Mouse (Mus musculus): ENCODE results near the gene Ubqln4. TPM values are rescaled to one million over a fixed set of nuclear protein-coding genes. Genes with fewer than 3 reads are reported as not detected.
"Not testable (repeated sequence)": the region's sequence is repeated elsewhere in the genome, so short reads cannot be mapped to it uniquely, and the experiment has no call there.

The Ubqln4 gene
- polyA plus RNA-seq, 1 experiment from 2014 or later: 46.3 TPM

DNA sequence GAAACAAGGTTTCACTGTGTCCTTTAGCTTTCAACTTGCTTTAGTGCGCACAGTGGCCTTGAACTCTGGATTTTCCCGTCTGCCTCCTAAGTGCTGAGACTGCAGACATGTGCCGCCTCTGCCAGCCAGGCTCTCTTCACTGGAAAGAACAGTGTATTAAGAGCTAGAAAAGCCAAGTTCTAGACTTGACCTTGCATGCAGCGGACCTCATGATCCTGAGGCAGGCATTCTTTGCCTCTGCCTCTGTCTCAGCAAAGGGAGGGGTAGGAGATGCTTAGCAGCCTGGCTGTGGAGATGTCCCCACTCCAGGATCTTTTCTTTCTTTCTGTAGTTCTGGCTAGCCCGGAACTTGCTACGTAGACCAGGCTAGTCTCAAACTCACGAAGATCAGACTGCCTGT, 51.3 kb downstream of the Ubqln4 start:
- no peak overlapping the region for H3K9ac ChIP-seq (ENCODE audit: low read depth, low read length)
- no peak for DNase-seq (ENCODE audit: low spot score)
- WGBS: 87% methylated on average over 7 of the region's 7 CpGs
- no peaks in the 10 kb centered on the region for H3K9me3 ChIP-seq (ENCODE audit: control insufficient read depth, low read length)
- 0 out of 2 replicates have a peak, but pooled peaks cover 5% of the 10 kb centered on the region for H3K4me1 ChIP-seq (ENCODE audit: control insufficient read depth, insufficient read depth, low read length)
- no peaks in the 10 kb centered on the region for H3K27me3 ChIP-seq (replicated peaks; ENCODE audit: control insufficient read depth, insufficient read depth, low read length)
- ATAC-seq (ENCODE audit: low read depth): no peak
- H3K27ac ChIP-seq (replicated peaks; ENCODE audit: low read depth, low read length): no peak overlapping the region
- H3K36me3 ChIP-seq (ENCODE audit: control insufficient read depth, insufficient read depth, low read length): no peaks in the 10 kb centered on the region
- H3K4me2 ChIP-seq (ENCODE audit: low read depth, low read length): no peak overlapping the region
- H3K4me3 ChIP-seq (ENCODE audit: low read depth, low read length): no peak overlapping the region

DNA sequence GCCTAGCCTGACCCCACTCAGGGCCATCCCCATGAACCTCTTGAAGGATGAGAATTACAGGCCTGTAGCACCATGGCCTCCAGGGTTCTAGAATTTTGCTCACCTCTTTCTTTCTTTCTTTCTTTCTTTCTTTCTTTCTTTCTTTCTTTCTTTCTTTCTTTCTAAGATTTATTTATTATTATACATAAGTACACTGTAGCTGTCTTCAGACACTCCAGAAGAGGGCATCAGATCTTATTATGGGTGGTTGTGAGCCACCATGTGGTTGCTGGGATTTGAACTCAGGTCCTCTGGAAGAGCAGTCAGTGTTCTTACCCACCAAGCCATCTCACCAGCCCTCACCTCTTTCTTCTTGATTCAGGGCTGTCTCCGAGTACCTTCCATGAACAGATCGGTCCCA, 52.1 kb downstream of the Ubqln4 start, which contains the start of gene Arhgef2:
TSS of gene Arhgef2 (plus strand) at position 301 of the 400 bp plus-strand sequence.
- H3K27me3 ChIP-seq (replicated peaks; ENCODE audit: control insufficient read depth, insufficient read depth, low read length); H3K9ac ChIP-seq (ENCODE audit: low read depth, low read length); H3K27ac ChIP-seq (replicated peaks; ENCODE audit: low read depth, low read length); DNase-seq (ENCODE audit: low spot score); H3K36me3 ChIP-seq (ENCODE audit: control insufficient read depth, insufficient read depth, low read length); ATAC-seq (ENCODE audit: low read depth); H3K4me2 ChIP-seq (ENCODE audit: low read depth, low read length); H3K4me1 ChIP-seq (ENCODE audit: control insufficient read depth, insufficient read depth, low read length); H3K4me3 ChIP-seq (ENCODE audit: low read depth, low read length); H3K9me3 ChIP-seq (ENCODE audit: control insufficient read depth, low read length): not testable (repeated sequence)
- WGBS: 83% methylated on average over 2 of the region's 2 CpGs

DNA sequence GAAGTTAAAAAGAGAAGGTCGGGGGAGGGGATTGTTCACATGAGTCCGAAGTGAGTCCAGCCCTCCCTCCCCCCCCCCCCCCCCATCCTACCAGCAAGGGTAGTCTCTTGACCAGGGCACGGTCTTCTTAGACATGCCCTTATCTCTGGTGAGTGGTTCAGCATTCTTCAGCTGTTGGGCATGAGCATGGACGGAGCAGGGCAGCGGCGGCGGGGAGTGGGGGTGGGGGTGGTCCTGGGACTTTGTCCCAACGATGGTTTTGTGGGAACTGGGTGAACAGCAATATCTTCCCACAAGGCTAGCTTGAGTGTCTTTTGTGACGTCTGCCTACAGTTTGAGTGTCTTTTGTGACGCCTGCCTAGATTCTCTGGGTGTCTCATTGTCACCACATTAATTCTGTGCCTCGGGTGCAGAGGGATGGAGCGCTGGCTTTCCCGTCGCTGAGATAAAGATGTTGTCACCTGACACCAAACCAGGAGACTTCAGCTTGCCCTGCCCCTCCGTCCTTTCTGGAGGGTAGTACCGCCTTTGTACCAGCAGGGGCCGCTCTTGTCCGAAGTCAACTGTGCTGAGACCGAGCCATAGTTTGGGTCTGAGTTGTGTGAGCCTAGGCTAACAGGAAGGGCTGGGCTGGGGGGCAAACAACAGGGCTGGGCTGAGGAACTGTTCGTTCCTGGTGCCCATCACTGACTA, 53.7 kb downstream of the Ubqln4 start:
- ATAC-seq (ENCODE audit: low read depth): peak; percentile 93
- peak overlapping the region; percentile 53 for H3K9ac ChIP-seq (ENCODE audit: low read depth, low read length)

DNA sequence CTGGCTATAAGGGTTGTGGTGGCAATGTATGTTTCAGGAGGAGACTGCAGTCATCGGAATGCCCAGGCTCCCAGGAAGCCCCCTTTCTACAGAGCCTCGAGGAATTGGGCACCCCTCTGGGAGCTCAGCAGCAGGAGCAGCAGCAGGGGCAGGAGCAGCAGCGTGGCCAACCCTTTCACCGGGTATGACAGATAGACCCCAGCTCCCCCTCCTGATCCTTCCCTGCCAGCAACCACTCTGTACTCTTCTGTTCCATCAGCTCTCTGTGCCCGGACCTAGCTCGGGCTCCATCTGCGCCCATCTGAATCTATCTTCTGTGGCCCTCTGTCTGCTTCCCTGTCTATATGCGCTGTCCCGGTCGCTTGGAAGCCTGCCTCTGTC, 54.2 kb downstream of the Ubqln4 start:
- no peaks in the 10 kb centered on the region for H3K27me3 ChIP-seq (replicated peaks; ENCODE audit: control insufficient read depth, insufficient read depth, low read length)
- peak overlapping the region; percentile 53 for H3K9ac ChIP-seq (ENCODE audit: low read depth, low read length)
- H3K4me1 ChIP-seq (ENCODE audit: control insufficient read depth, insufficient read depth, low read length): 0 out of 2 replicates have a peak, but pooled peaks cover 5% of the 10 kb centered on the region
- H3K4me3 ChIP-seq (ENCODE audit: low read depth, low read length): peak overlapping the region; percentile 29
- H3K4me2 ChIP-seq (ENCODE audit: low read depth, low read length): peak overlapping the region; percentile 59
- H3K27ac ChIP-seq (replicated peaks; ENCODE audit: low read depth, low read length): no peak overlapping the region
- H3K9me3 ChIP-seq (ENCODE audit: control insufficient read depth, low read length): no peaks in the 10 kb centered on the region
- ATAC-seq (ENCODE audit: low read depth) (peak; percentile 45), DNase-seq (ENCODE audit: low spot score) (no peak)
- 30% methylated on average over 9 of the region's 10 CpGs for WGBS
- no peaks in the 10 kb centered on the region for H3K36me3 ChIP-seq (ENCODE audit: control insufficient read depth, insufficient read depth, low read length)

More for the DNA sequence above, 53.7 kb downstream of the Ubqln4 start:
- H3K27me3 ChIP-seq (replicated peaks; ENCODE audit: control insufficient read depth, insufficient read depth, low read length): no peaks in the 10 kb centered on the region
- DNase-seq (ENCODE audit: low spot score): peak; percentile 87
- no peaks in the 10 kb centered on the region for H3K36me3 ChIP-seq (ENCODE audit: control insufficient read depth, insufficient read depth, low read length)
- peak overlapping the region; percentile 59 for H3K4me2 ChIP-seq (ENCODE audit: low read depth, low read length)
- peak overlapping the region; percentile 29 for H3K4me3 ChIP-seq (ENCODE audit: low read depth, low read length)
- 0 out of 2 replicates have a peak, but pooled peaks cover 5% of the 10 kb centered on the region for H3K4me1 ChIP-seq (ENCODE audit: control insufficient read depth, insufficient read depth, low read length)
- no peak overlapping the region for H3K27ac ChIP-seq (replicated peaks; ENCODE audit: low read depth, low read length)
- H3K9me3 ChIP-seq (ENCODE audit: control insufficient read depth, low read length): no peaks in the 10 kb centered on the region
- WGBS: 0% methylated on average over 16 of the region's 20 CpGs

DNA sequence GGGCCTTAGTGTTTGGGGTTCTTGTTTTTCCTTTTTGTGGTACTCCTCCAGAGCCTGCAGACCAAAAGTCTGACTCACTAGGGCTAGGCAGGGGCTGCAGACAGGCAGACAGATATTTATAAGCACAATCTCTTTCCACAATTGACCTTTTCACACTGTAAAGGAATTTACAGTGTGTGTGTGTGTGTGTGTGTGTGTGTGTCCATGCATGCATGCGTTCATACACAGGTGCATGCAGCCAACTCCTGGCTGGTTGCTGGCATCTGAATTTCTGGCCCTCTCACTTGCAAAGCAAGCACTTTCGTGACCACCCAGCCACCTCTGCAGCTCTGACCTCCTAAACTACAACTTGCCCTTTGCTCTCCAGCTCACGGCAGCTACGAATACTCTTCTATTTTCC, 55.5 kb downstream of the Ubqln4 start:
- no peak overlapping the region for H3K4me3 ChIP-seq (ENCODE audit: low read depth, low read length)
- no peak overlapping the region for H3K9ac ChIP-seq (ENCODE audit: low read depth, low read length)
- ATAC-seq (ENCODE audit: low read depth) (no peak), DNase-seq (ENCODE audit: low spot score) (no peak)
- H3K27ac ChIP-seq (replicated peaks; ENCODE audit: low read depth, low read length): no peak overlapping the region
- H3K4me2 ChIP-seq (ENCODE audit: low read depth, low read length): no peak overlapping the region
- H3K4me1 ChIP-seq (ENCODE audit: control insufficient read depth, insufficient read depth, low read length): 0 out of 2 replicates have a peak, but pooled peaks cover 5% of the 10 kb centered on the region
- no peaks in the 10 kb centered on the region for H3K9me3 ChIP-seq (ENCODE audit: control insufficient read depth, low read length)
- H3K27me3 ChIP-seq (replicated peaks; ENCODE audit: control insufficient read depth, insufficient read depth, low read length): no peaks in the 10 kb centered on the region
- WGBS: 70% methylated on average over 4 of the region's 4 CpGs
- H3K36me3 ChIP-seq (ENCODE audit: control insufficient read depth, insufficient read depth, low read length): no peaks in the 10 kb centered on the region

DNA sequence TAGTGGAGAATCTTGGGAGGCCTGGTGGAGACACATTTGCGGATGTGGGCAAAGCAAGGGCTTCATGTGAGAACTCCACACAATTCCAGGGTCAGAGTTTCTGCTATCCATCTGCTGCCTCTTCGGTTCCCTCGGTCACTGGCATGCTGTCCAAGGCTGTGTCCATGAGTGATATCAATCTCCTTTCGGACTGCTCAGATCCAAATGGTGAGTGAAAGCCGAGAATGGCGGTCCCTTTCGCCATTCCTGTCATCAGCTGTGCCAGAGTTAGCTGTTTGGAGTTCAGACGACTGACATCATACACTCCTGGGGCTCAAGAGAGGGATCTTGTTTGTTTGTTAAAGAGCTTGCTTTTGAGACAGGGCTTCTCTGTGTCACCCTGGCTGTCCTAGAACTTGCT, 60.9 kb downstream of the Ubqln4 start:
- Histone ChIP-seq H3K4me1 (ENCODE audit: control insufficient read depth, insufficient read depth, low read length) (peaks cover 19% of the 10 kb centered on the region), H3K4me3 (ENCODE audit: low read depth, low read length) (no peak overlapping the region), H3K9me3 (ENCODE audit: control insufficient read depth, low read length) (no peaks in the 10 kb centered on the region), H3K9ac (ENCODE audit: low read depth, low read length) (no peak overlapping the region), H3K27ac (replicated peaks; ENCODE audit: low read depth, low read length) (no peak overlapping the region; the same call in 1 of the 2 replicates), H3K4me2 (ENCODE audit: low read depth, low read length) (no peak overlapping the region), H3K27me3 (replicated peaks; ENCODE audit: control insufficient read depth, insufficient read depth, low read length) (no peaks in the 10 kb centered on the region), H3K36me3 (ENCODE audit: control insufficient read depth, insufficient read depth, low read length) (no peaks in the 10 kb centered on the region)
- DNase-seq (ENCODE audit: low spot score) (no peak), ATAC-seq (ENCODE audit: low read depth) (no peak)
- 69% methylated on average over 8 of the region's 8 CpGs for WGBS

DNA sequence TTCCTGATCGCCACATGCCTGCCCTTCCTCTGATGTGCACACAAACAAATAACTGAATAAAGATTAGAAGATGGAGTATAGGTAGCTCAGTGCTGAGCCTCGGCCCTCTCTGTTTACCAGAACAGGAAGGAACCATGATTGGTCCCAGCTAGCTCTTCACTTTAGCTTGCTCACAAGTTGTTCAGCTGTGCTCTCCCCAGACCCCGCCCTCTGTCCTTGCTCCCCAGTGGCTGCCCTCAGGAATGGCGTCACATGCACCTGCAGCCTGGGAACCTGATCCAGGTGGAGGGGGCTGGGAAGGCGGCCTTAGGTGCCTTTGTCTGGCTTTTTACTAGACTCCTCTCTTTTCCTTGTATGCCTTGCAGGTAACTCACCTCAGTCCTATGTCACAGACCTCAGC, 61.6 kb downstream of the Ubqln4 start:
- H3K4me2 ChIP-seq (ENCODE audit: low read depth, low read length): peak overlapping the region; percentile 43; the same call in 1 of the 2 replicates
- H3K9ac ChIP-seq (ENCODE audit: low read depth, low read length): peak overlapping the region; percentile 43; the same call in 1 of the 2 replicates
- H3K4me3 ChIP-seq (ENCODE audit: low read depth, low read length): peak overlapping the region; percentile 20

DNA sequence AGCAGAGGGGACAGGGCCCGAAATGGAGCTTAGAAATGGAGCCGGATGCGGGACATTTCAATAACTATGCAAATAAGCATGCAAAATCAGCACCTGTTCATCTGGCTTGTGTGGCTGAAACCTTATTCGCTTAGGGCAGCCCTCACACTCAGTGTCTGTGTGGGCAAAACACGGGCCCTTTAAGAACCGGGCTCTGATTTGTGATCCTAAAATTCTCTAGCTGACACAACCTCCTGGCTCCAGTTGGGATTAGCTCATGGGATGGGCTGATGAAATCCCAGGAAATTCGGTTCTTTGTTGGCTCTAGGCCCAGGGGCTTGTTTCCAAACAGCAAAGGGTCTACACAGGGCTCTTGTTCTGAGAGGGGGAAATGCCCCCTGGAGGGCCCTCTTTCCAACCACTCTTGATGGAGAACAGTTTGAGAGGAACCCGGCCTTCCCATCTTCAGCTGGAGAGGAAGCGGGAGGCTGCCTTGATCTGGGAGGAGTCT, 62.4 kb downstream of the Ubqln4 start:
- Histone ChIP-seq H3K9ac (ENCODE audit: low read depth, low read length) (peak overlapping the region; percentile 43), H3K9me3 (ENCODE audit: control insufficient read depth, low read length) (no peaks in the 10 kb centered on the region), H3K4me3 (ENCODE audit: low read depth, low read length) (peak overlapping the region; percentile 20), H3K4me2 (ENCODE audit: low read depth, low read length) (peak overlapping the region; percentile 43), H3K27me3 (replicated peaks; ENCODE audit: control insufficient read depth, insufficient read depth, low read length) (no peaks in the 10 kb centered on the region), H3K36me3 (ENCODE audit: control insufficient read depth, insufficient read depth, low read length) (no peaks in the 10 kb centered on the region), H3K27ac (replicated peaks; ENCODE audit: low read depth, low read length) (peak overlapping the region; percentile 82), H3K4me1 (ENCODE audit: control insufficient read depth, insufficient read depth, low read length) (peaks cover 19% of the 10 kb centered on the region)
- ATAC-seq (ENCODE audit: low read depth) (peak; percentile 68), DNase-seq (ENCODE audit: low spot score) (peak; percentile 90)
- WGBS: 27% methylated on average over 9 of the region's 9 CpGs

More for the DNA sequence above, 61.6 kb downstream of the Ubqln4 start:
- no peaks in the 10 kb centered on the region for H3K27me3 ChIP-seq (replicated peaks; ENCODE audit: control insufficient read depth, insufficient read depth, low read length)
- DNase-seq (ENCODE audit: low spot score) (peak; percentile 71), ATAC-seq (ENCODE audit: low read depth) (peak; percentile 79)
- H3K9me3 ChIP-seq (ENCODE audit: control insufficient read depth, low read length): no peaks in the 10 kb centered on the region
- peak overlapping the region; percentile 82 for H3K27ac ChIP-seq (replicated peaks; ENCODE audit: low read depth, low read length)
- peaks cover 19% of the 10 kb centered on the region for H3K4me1 ChIP-seq (ENCODE audit: control insufficient read depth, insufficient read depth, low read length)
- 51% methylated on average over 5 of the region's 5 CpGs for WGBS
- H3K36me3 ChIP-seq (ENCODE audit: control insufficient read depth, insufficient read depth, low read length): no peaks in the 10 kb centered on the region
